Mouse (Mus musculus): Measurements from ENCODE around the gene AK157302. TPM values are rescaled to one million over a fixed set of nuclear protein-coding genes. Genes with fewer than 3 reads are reported as not detected.

AK157302 gene
- polyA plus RNA-seq, 1 experiment from 2014 or later, result 0.46 TPM

MicroRNAs encoded within 50 kb of the gene (microRNA counts, 519-probe panel; counts per million panel counts)
- microRNA mmu-miR-1896, result 4,651 counts per million, percentile 83 among the panel's probes with 10 or more counts

Small RNA genes lying within 50 kb of the gene (microRNA-seq; reads per million reads assigned to microRNA genes)
- gene Mir1896, result not detected

Other genes starting within 250 kb of the AK157302 start
- gene Gpx5, start 202.5 kb upstream of the AK157302 start, polyA plus RNA-seq (2015; fragmentation: Nextera tagmentation; extraction: Ambion mirVana), result not detected in 2 replicates
- not detected in 2 replicates for gene Gpx6, start 183.1 kb upstream of the AK157302 start, polyA plus RNA-seq (2015; fragmentation: Nextera tagmentation; extraction: Ambion mirVana)
- not detected in 2 replicates for gene Olfr1367, start 148.3 kb upstream of the AK157302 start, polyA plus RNA-seq (2015; fragmentation: Nextera tagmentation; extraction: Ambion mirVana)
- 15.5 and 16.8 TPM in 2 replicates for gene Zscan12, start 132.4 kb upstream of the AK157302 start, polyA plus RNA-seq (2015; fragmentation: Nextera tagmentation; extraction: Ambion mirVana)
- gene Zkscan3, start 92.5 kb upstream of the AK157302 start, polyA plus RNA-seq (2015; fragmentation: Nextera tagmentation; extraction: Ambion mirVana), result 94.9 and 95.7 TPM in 2 replicates
- gene Pgbd1, start 54.2 kb upstream of the AK157302 start, polyA plus RNA-seq (2015; fragmentation: Nextera tagmentation; extraction: Ambion mirVana), result 4.5 and 5.8 TPM in 2 replicates
- gene Zscan26, start 41.5 kb upstream of the AK157302 start, polyA plus RNA-seq (2015; fragmentation: Nextera tagmentation; extraction: Ambion mirVana), result 25.8 and 25.9 TPM in 2 replicates
- gene Nkapl, start 26.7 kb upstream of the AK157302 start, polyA plus RNA-seq (2015; fragmentation: Nextera tagmentation; extraction: Ambion mirVana), result 3.8 and 4.1 TPM in 2 replicates
- gene Zkscan4, start 16.3 kb upstream of the AK157302 start, polyA plus RNA-seq (2015; fragmentation: Nextera tagmentation; extraction: Ambion mirVana), result 9.4 and 9.5 TPM in 2 replicates
- 3.7 TPM in 1 of 2 replicates, not detected in the other for gene Gm10065, start 15.8 kb upstream of the AK157302 start, polyA plus RNA-seq (2015; fragmentation: Nextera tagmentation; extraction: Ambion mirVana)
- 5.9 and 7.4 TPM in 2 replicates for gene Gm11273, start 6.2 kb downstream of the AK157302 start, polyA plus RNA-seq (2015; fragmentation: Nextera tagmentation; extraction: Ambion mirVana)
- 6.7 and 7.1 TPM in 2 replicates for gene Zkscan8, start 35.9 kb downstream of the AK157302 start, polyA plus RNA-seq (2015; fragmentation: Nextera tagmentation; extraction: Ambion mirVana)
- gene Olfr1366, start 47.6 kb downstream of the AK157302 start, polyA plus RNA-seq (2015; fragmentation: Nextera tagmentation; extraction: Ambion mirVana), result 0.17 and 0.23 TPM in 2 replicates
- gene Olfr1535, start 64.7 kb downstream of the AK157302 start, polyA plus RNA-seq (2015; fragmentation: Nextera tagmentation; extraction: Ambion mirVana), result 0.05 TPM in 1 of 2 replicates, not detected in the other
- not detected in 2 replicates for gene Olfr1364, start 86.5 kb downstream of the AK157302 start, polyA plus RNA-seq (2015; fragmentation: Nextera tagmentation; extraction: Ambion mirVana)
- gene Olfr1362, start 118.8 kb downstream of the AK157302 start, polyA plus RNA-seq (2015; fragmentation: Nextera tagmentation; extraction: Ambion mirVana), result not detected in 2 replicates
- 0.05 TPM in 1 of 2 replicates, not detected in the other for gene Olfr11, start 147.3 kb downstream of the AK157302 start, polyA plus RNA-seq (2015; fragmentation: Nextera tagmentation; extraction: Ambion mirVana)
- gene Olfr1361, start 168.2 kb downstream of the AK157302 start, polyA plus RNA-seq (2015; fragmentation: Nextera tagmentation; extraction: Ambion mirVana), result not detected in 2 replicates
- gene Olfr1360, start 182.2 kb downstream of the AK157302 start, polyA plus RNA-seq (2015; fragmentation: Nextera tagmentation; extraction: Ambion mirVana), result not detected in 2 replicates
- gene Olfr1359, start 202.9 kb downstream of the AK157302 start, polyA plus RNA-seq (2015; fragmentation: Nextera tagmentation; extraction: Ambion mirVana), result not detected in 2 replicates
- gene Hist1h2bl, start 220.9 kb downstream of the AK157302 start, polyA plus RNA-seq (2015; fragmentation: Nextera tagmentation; extraction: Ambion mirVana), result 1.8 TPM in 1 of 2 replicates, not detected in the other
- 12.9 and 37.4 TPM in 2 replicates for gene Hist1h2ai, start 221.2 kb downstream of the AK157302 start, polyA plus RNA-seq (2015; fragmentation: Nextera tagmentation; extraction: Ambion mirVana)
- 10.8 and 11.5 TPM in 2 replicates for gene Hist1h3h, start 222.4 kb downstream of the AK157302 start, polyA plus RNA-seq (2015; fragmentation: Nextera tagmentation; extraction: Ambion mirVana)
- gene Hist1h2bm, start 226.8 kb downstream of the AK157302 start, polyA plus RNA-seq (2015; fragmentation: Nextera tagmentation; extraction: Ambion mirVana), result 3.7 and 4.2 TPM in 2 replicates
- 0.82 and 1.0 TPM in 2 replicates for gene Hist1h4j, start 239.8 kb downstream of the AK157302 start, polyA plus RNA-seq (2015; fragmentation: Nextera tagmentation; extraction: Ambion mirVana)